Mouse (Mus musculus): ENCODE results near the gene Hkdc1.

Hkdc1 gene

GRCm38 (mm10) chr10:62379808-62380207 is 42.5 kb downstream of the Hkdc1 start, which contains the start of gene Hk1:
Gene Hk1, minus strand, starts transcription at chr10:62379908.
- no peak for DNase-seq (ENCODE audit: low read depth, low spot score)

GRCm38 (mm10) chr10:62358827-62359226 is 63.5 kb downstream of the Hkdc1 start:
- DNase-seq (ENCODE audit: low read depth, low spot score), result no peak

GRCm38 (mm10) chr10:62356105-62356730 is 66.1 kb downstream of the Hkdc1 start:
- DNase-seq (ENCODE audit: low read depth, low spot score), result no peak

- no peak for DNase-seq (ENCODE audit: low read depth, low spot score)
These were observed 77.1 kb downstream of the Hkdc1 start for GRCm38 (mm10) chr10:62345147-62345546.

GRCm38 (mm10) chr10:62344004-62344752 is 78.1 kb downstream of the Hkdc1 start:
- no peak for DNase-seq (ENCODE audit: low read depth, low spot score)

- no peak for DNase-seq (ENCODE audit: low read depth, low spot score)
These were observed 79.8 kb downstream of the Hkdc1 start for GRCm38 (mm10) chr10:62342512-62342911.

GRCm38 (mm10) chr10:62341956-62342355 is 80.3 kb downstream of the Hkdc1 start:
- no peak for DNase-seq (ENCODE audit: low read depth, low spot score)

GRCm38 (mm10) chr10:62340991-62341390 is 81.3 kb downstream of the Hkdc1 start:
- DNase-seq (ENCODE audit: low read depth, low spot score), result no peak

- DNase-seq (ENCODE audit: low read depth, low spot score), result peak; percentile 93
These were observed 82.1 kb downstream of the Hkdc1 start for GRCm38 (mm10) chr10:62340095-62340731.

GRCm38 (mm10) chr10:62339211-62340094 is 82.8 kb downstream of the Hkdc1 start:
- DNase-seq (ENCODE audit: low read depth, low spot score), result peak; percentile 30

GRCm38 (mm10) chr10:62338626-62339025 is 83.7 kb downstream of the Hkdc1 start:
- DNase-seq (ENCODE audit: low read depth, low spot score), result no peak

- no peak for DNase-seq (ENCODE audit: low read depth, low spot score)
These were observed 84.1 kb downstream of the Hkdc1 start for GRCm38 (mm10) chr10:62338176-62338575.

- DNase-seq (ENCODE audit: low read depth, low spot score), result no peak
These were observed 85.4 kb downstream of the Hkdc1 start for GRCm38 (mm10) chr10:62336601-62337578.

GRCm38 (mm10) chr10:62335423-62335776 is 86.9 kb downstream of the Hkdc1 start:
- DNase-seq (ENCODE audit: low read depth, low spot score), result no peak

- DNase-seq (ENCODE audit: low read depth, low spot score), result no peak
These were observed 87.4 kb downstream of the Hkdc1 start for GRCm38 (mm10) chr10:62334686-62335422.

GRCm38 (mm10) chr10:62333269-62333668 is 89.0 kb downstream of the Hkdc1 start:
- DNase-seq (ENCODE audit: low read depth, low spot score), result no peak

All from skeletal muscle tissue, adult 2 months (tissue).